Mouse (Mus musculus) small intestine, adult 2 months (tissue): ENCODE results near the gene Naaladl2.

Experiments
- CTCF ChIP-seq: fragments of 200-500 bp; IDR thresholded peaks from 2 replicates; pipeline ENCODE4 v1.5.1; 2012; ENCODE audit warnings: low read depth, mild to moderate bottlenecking, control low read depth, inconsistent platforms, low read length, moderate library complexity, mixed read lengths; ENCODE audit not compliant: insufficient replicate concordance, insufficient read length; ENCODE audit errors: extremely low read depth
- POLR2A ChIP-seq: fragments of 200-500 bp; IDR thresholded peaks from 2 replicates; pipeline ENCODE4 v1.6.1; 2012; ENCODE audit warnings: low read depth, mild to moderate bottlenecking, control low read depth, inconsistent platforms, low read length, moderate library complexity

DNA sequence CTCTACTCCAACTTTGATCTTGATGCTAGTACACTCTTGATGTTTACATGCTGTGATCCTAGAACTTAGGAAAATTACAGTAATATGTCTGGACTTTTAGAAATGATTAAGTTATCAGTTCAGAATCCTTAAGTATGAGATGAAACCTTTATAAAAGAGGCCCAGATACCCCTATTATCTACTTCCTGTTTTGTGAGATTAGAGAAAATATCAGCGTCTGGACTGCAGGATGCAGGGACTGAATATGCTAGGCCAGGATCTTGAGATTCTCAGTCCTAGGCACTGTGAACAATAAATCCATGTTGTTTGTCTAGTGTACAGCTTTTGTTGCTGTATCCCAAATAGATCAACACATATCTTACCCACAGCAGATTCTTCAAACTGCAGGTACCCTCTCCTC is 1278.4 kb downstream of the Naaladl2 start:
- TF ChIP-seq CTCF (no peak), POLR2A (no peak)
